ENCODE assay signal across 27 mouse cellular contexts in the genomic region with DNA sequence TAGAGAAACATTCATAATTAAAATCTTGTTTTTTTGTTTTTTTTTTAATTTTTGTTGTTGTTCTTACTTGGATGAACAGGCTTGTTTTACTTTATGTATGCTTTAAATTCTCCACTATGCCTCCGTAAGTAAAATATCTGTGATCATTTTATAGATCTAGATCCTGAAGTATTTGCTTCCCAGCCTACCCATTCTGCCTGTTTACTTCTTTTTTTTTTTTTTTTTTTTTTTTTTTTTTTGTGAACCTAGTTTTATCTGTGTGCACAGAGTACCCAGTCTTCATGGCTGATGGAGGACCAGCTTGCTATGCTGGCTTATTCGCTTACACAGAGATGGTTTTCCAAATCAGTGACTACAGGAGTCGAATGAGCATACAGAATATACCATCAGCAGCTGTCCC.
"Had no signal": no experiment of that assay in that cellular context is flagged by ENCODE, and none has a peak within 500 bp of the region (broad histone marks: within the 10 kb centered on the region; RNA-seq: fewer than 3 reads in every experiment).

No protein-coding gene starts in this region.

- H3K9me3 ChIP-seq: limb, embryonic 10.5 days; limb, embryonic 12.5 days; limb, embryonic 13.5 days; limb, embryonic 15.5 days; liver, embryonic 12.5 days; liver, embryonic 13.5 days; liver, embryonic 15.5 days; lung, embryonic 15.5 days; megakaryocyte, embryonic 14.5 days; midbrain, embryonic 10.5 days; midbrain, embryonic 12.5 days; midbrain, embryonic 13.5 days; midbrain, embryonic 15.5 days had no signal

- H3K9ac ChIP-seq: limb, embryonic 12.5 days; limb, embryonic 13.5 days; limb, embryonic 15.5 days; liver, embryonic 12.5 days; liver, embryonic 13.5 days; liver, embryonic 14.5 days; liver, embryonic 15.5 days; liver, postnatal 0 days; lung, embryonic 14.5 days; lung, embryonic 15.5 days; midbrain, embryonic 12.5 days; midbrain, embryonic 13.5 days; midbrain, embryonic 15.5 days had no signal

- DNase-seq: left cerebral cortex, postnatal 4 days; liver; liver, embryonic 13.5 days; liver, postnatal 0 days; lung, adult 18-20 months; lung, adult 2 months; lung, embryonic 14.5 days; lung, postnatal 10 days; lung, postnatal 14 days; lung, postnatal 36 days; lung, postnatal 4 days; midbrain, embryonic 14.5 days had no signal

- H3K4me3 ChIP-seq: limb, embryonic 10.5 days; limb, embryonic 12.5 days; limb, embryonic 13.5 days; limb, embryonic 15.5 days; liver, embryonic 12.5 days; liver, embryonic 13.5 days; liver, embryonic 15.5 days; lung, embryonic 15.5 days; megakaryocyte, embryonic 14.5 days; midbrain, embryonic 10.5 days; midbrain, embryonic 12.5 days; midbrain, embryonic 13.5 days; midbrain, embryonic 15.5 days; myocyte had no signal

- H3K4me1 ChIP-seq: limb, embryonic 10.5 days; limb, embryonic 12.5 days; limb, embryonic 13.5 days; limb, embryonic 15.5 days; liver, embryonic 12.5 days; liver, embryonic 13.5 days; liver, embryonic 15.5 days; lung, embryonic 15.5 days; midbrain, embryonic 10.5 days; midbrain, embryonic 12.5 days; midbrain, embryonic 13.5 days; midbrain, embryonic 15.5 days had no signal

- H3K27me3 ChIP-seq: limb, embryonic 15.5 days; liver, embryonic 13.5 days; lung, embryonic 15.5 days; midbrain, embryonic 12.5 days; midbrain, embryonic 13.5 days; midbrain, embryonic 15.5 days had no signal

- H3K36me3 ChIP-seq: limb, embryonic 10.5 days; limb, embryonic 12.5 days; limb, embryonic 13.5 days; limb, embryonic 15.5 days; liver, embryonic 12.5 days; liver, embryonic 13.5 days; liver, embryonic 15.5 days; lung, embryonic 15.5 days; midbrain, embryonic 10.5 days; midbrain, embryonic 12.5 days; midbrain, embryonic 13.5 days; midbrain, embryonic 15.5 days had no signal

- H3K27ac ChIP-seq: limb, embryonic 10.5 days; limb, embryonic 12.5 days; limb, embryonic 13.5 days; limb, embryonic 15.5 days; liver, embryonic 12.5 days; liver, embryonic 13.5 days; liver, embryonic 14.5 days; liver, embryonic 15.5 days; lung, embryonic 15.5 days; macrophage; midbrain, embryonic 10.5 days; midbrain, embryonic 12.5 days; midbrain, embryonic 13.5 days; midbrain, embryonic 15.5 days had no signal
